Mouse (Mus musculus) spleen, postnatal 14 days (tissue): Measurements from ENCODE around the gene Adap2.
"Not testable (repeated sequence)": the region's sequence is repeated elsewhere in the genome, so short reads cannot be mapped to it uniquely, and the experiment has no call there.

Experiments used
- DNase-seq, 2 experiments: peaks; one replicate each; pipeline ENCODE4 v3.0.0; 2021 to 2022; ENCODE audit warnings: low spot score in 2 of 2

The Adap2 gene

DNA sequence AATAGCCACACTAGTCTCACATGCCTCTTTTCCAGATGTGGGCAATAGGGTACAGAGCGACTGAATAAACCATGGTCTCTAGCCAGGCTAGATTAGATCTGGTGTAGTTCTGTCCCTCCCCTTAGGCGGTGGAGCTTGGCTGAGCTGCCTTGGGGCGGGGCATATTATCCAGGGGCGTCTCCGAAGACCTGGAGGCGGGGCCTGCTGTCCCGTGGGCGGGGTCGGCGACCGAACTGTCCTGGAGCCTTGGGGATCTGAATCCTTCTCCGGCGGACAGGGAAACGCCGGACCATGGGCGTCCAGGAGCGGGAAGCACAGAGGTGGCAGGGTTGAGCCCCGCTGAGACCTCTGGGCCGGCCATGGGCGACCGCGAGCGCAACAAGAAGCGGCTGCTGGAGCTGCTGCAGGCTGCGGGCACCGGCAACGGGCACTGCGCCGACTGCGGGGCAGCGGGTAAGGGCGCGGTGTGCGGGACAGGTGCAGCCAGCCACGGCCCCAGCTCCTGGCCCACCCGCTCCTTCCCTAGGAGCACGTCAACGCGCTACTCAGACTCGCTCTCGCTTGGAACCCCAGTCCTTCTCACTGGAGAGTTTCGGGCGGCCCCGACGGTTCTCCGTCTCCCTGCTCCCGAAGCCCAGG is at the start of gene Adap2:
Gene Adap2 (plus strand): TSS at position 249 of the 639 bp plus-strand sequence.
- peak; percentile 77 to 82 for DNase-seq

DNA sequence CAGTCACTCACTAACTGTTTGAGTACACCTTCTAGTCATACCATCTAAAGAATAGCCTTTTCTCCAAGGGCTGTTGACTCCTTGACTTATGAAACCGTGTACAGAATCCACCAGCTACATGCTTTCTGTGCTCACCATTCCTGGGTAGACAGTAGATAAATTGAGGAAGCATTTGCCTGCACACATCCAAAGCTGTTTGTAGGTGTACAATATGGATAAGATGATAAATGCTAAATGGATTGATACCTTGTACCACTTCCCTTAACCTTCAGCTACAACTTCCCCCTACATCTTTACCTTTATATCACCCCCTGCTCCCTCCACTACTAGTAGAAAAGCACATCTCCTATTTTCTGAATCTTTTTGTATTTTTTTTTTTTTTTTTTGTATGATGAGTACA is 49.5 kb upstream of the Adap2 start:
- no peak for DNase-seq

DNA sequence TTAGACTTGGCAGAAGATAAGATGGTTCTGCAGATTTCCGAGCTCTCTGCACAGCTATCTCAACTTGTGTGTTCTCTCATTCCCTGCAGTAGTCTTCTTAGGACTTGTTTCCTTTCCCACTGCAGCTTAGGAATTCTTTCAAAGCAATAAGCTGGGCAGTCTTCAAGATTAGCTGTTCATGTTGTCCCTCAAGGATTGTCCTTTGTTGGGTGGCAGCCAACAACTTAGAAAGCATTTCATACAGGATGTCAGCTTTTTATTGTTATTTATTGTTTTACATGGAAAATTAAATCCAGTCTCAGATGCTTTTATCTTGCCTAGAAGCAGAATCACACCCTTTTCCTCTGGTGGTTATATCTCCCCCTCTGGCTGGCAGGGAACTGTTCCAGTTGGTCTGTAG is 37.5 kb upstream of the Adap2 start:
- DNase-seq = no peak

DNA sequence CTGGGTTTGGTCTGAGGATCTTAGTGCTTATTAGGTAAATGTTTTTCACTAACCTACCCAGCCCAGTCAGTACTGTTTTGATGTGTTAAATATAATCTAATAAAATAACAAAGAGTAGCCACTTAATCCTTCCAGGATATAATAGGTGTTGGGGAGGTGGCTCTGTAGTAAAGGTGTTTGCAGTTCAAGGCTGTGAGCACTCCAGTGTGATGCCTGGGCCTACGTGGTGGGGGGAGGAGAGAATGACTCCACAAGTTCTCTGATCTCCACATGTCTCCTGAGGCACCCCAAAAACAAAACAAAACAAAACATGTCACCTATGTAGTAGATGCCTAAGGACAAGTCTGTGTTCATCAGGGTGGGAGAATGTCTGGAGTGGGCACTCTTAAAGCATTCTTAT is 21.9 kb upstream of the Adap2 start:
- DNase-seq = no peak

DNA sequence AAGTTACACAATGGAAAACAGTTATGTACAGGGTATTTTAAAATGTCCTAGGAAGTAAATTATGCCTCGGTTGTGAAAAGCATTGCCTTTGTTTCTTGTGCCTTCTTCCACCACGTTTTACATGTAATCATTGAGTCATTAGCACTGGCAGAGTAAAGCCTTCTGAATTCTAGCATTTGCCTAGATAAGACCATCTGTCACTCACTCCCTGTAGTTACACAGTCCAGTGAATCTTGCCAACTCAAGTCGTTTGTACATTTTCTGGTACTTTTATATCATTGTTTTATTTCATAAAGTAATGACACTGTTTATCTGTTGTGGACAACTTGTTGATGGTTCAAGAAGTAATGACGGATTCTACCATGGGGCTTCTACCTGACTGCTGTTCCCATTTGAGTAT is 19.2 kb upstream of the Adap2 start:
- DNase-seq = no peak

DNA sequence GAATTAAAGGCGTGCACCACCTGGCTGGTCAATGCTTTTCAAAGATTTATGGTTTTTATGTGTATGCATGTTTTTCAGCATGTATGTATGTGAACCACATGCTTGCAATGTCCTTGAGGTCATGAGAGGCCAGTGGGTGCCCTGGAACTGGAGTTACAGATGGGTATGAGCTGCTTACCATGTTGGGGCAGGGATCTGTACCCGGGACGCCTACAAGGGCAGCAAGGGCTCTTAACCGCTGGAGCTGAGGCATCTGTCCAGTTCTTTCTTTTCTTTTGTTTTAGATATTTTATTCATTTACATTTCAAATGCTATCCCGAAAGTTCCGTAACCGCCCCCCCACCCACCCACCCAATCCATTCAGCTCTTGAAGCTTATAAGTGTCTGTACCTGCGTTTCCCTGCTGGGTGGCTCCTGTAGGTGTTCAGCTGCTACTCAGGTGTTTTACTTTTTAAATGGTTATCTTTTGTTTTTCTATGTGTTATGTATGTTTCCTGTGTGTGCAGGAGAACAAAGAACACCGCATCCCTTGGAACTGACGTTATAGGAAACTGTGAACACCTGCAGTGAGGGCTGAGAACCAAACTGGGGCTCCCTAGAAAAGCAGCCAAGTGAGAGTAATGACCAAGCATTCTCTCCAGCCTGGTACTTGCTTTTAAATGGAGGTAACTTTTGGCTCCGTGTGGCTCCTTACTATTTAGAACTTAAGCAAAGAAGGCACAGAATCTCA is 17.8 kb upstream of the Adap2 start:
- DNase-seq = no peak

DNA sequence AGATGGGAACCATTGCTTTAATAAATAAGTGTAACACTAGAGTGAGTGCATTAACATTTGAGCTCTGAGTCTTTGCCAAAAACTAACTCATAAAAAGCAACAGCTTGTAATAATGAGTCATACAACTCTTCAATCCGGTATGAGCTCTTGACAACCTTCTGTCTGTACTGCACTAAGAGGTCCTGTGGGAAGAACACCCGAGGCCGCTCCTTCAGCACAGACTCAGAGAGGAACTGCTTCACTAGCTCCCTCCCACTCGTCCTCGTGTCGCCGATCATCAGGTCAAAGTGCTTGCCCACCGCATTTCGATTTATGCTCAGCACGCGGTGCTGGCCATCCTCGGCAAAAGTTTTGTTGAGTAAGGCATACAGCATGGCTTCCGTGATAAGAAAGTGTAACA is 17.1 kb upstream of the Adap2 start:
- DNase-seq = no peak

DNA sequence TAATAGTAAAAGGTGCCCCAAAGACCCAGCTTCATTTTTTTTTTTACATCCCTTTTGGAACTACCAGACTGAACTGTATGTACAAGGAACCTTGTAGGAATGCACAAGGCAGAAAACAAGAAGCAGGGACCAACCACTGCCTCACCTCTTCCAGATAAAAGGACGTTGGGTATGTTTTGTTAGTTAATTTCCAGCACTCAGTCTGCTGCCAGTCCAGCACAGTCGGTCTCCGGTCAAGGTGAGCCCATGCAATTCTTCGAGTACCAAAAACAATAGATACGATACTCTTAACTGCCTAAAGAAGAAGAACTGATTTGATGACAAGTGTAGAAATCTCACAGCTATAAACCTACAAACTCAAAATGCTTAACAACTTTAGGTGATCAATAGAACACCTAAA is 16.1 kb upstream of the Adap2 start:
- DNase-seq = no peak

DNA sequence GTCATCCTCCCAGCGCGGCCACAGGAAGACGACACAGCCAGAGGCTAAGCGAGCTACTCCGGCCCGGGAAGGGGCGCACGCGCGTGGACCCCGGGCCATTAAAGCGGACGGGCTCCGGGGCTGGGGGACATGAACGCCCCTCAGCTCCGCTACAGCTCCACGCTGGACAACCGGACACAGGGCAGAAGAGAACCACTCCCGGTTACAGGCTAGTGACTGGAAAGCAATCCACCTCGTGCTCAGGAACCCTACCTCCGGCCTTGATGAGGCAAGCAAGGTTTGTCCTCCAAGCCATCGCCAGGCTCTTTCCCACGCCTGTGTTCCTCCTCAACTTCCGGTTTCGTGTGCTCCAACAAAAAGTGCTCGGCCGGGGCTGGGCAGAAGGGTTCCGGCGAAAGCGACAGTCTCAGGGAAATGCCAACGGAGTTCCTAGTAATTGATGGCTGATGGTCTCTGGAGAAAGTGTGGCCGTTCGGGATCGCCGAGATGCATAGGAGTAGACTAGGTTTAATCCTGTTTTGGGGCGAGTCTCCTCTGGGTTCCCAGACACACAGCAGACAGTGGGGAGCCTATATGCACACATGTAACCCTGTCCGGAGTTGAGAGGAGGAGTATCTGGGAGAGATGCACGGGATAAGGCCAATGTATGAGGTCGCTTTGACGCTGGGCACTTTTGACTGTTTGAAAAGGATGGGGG is 11.9 kb upstream of the Adap2 start, which contains the start of gene Tefm:
Gene Tefm (minus strand): TSS at position 351 of the 697 bp plus-strand sequence.
- DNase-seq = peak; percentile 52 to 75

DNA sequence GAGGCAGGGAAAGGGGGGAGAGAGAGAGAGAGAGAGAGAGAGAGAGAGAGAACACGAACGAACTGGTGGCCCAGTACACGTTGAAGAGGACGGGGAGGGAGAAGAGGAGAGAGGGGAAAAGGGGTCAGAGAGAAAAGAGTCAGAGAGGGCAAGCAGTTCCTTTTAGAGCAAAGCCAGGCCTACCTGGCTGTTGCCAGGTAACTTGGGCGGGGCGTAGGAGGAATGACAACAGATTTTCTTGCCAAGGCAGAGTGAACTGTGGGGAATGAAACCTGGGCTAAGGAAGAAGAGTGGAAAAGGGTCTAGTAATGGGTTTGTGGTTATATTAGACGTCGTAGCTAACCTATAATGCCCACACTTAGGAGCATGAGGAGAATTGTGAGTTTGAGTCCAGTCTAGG is 11.0 kb upstream of the Adap2 start:
- DNase-seq = no peak

DNA sequence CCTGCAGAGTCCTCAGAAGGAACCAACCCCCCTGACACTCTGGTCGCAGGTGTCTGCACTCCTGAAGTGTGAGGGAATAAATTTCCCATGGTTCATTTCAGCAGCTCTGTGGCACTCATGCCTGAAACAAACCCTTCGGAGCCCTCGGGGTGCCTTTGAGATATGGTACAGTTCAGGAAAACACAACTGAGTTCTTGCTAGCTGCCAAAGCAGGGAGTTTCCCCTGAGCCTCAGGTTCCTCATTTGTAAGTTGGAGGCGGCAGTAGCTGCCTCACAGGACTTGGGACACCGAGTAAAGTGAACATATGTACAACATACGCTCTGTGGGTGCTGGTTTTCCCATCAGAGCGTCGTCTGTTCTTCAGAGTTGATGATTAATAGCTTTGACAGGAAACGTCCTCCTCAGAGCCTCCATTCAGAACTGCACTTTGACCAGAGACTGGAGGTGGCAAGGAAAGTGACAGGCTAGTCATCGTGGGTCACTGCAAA is 8.1 kb upstream of the Adap2 start:
- peak in 1 of 2 experiments; percentile 19 for DNase-seq

DNA sequence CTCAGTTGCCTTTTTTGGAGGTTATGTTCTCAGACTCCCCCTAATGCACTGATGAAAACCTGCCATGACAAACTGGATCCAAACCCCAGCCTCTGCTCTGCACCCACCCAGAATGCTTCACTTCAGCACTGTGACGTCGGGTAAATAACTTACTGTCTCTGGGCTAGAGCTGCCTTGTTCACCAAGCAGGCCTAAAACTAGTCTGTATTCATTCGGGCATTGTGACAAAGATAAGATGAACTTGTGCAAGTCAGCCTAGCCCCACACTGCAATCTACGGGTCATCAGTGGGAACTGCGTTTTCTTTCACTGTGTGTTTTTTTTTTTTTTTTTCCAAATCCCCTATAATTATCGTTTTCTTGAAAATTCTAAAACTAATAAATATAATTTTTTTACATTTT is 6.2 kb upstream of the Adap2 start:
- no peak for DNase-seq

DNA sequence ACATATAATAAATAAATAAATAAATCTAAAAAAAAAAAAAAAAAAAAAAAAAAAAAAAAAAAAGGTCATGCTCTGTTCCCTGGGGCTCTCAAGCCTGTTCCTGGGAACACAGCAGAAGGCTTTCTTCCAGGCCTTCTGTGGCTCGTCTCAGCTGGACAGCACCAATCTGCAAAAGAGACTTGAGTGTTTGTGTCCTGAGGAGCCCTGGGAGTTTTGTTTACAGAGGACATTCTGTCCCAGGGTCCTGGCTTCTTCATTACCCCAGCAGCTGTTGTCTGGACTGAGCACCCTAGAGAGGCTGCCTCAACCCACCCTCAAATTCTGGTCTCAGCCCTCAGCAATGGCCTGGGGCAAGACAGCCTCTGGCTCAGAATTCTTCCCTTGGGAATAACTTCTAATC is 5.6 kb upstream of the Adap2 start:
- DNase-seq = no peak

DNA sequence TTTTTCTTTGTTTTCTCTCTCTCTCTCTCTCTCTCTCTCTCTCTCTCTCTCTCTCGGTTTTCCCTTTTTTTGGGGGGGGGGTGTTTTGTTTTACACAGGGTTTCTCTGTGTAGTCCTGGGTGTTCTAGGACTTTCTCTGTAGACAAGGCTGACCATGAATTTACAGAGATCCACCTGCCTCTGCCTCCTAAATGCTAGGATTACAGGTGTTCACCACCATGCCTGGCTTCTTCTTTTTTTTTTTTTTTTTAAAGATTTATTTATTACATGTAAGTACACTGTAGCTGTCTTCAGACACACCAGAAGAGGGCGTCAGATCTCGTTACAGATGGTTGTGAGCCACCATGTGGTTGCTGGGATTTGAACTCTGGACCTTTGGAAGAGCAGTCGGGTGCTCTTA is 4.9 kb upstream of the Adap2 start:
- DNase-seq = not testable (repeated sequence)

DNA sequence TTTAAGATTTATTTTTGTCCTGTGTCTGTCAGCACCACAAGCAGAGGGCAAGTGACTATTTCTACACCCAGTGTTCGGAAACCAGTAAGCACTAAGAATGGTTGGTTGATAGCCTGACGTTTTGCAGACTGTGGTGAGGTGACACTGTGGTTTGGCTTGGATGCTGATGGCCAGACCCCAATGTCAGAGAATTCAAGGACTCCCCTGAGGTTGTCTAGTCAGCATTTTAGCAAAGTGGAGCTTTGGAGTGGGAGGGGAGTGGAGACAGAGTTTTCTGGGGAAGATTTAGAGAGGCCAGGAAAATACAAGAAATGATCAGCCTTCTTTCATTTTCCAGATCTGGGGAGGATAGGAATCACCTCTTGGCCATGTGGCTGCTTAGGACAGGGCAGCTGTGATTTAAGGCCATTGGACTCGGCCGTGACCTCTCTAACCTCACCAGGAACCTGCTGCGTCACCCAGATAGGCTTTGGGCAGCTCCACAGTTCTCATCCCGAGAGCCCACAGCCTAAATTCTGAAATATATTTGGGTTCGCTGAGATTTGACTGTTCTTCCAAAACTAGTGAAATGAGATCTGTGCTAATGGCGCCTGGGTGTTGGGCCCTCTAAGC is 4.4 kb upstream of the Adap2 start:
- no peak for DNase-seq

DNA sequence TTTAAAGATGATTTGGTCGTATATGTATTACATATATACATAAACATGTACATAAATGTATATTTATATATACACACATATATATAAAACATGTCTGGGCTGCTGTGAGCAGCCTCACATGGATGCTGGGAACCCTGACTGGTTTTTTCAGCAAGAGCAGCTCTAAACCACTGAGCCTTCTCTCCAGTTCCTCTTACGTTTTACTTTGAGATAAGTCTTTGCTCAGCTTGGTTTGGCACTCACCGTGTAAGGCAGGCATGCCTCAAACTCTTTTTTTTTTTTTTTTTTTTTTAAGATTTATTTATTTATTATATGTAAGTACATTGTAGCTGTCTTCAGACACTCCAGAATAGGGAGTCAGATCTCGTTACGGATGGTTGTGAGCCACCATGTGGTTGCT is 3.3 kb upstream of the Adap2 start:
- DNase-seq = no peak

DNA sequence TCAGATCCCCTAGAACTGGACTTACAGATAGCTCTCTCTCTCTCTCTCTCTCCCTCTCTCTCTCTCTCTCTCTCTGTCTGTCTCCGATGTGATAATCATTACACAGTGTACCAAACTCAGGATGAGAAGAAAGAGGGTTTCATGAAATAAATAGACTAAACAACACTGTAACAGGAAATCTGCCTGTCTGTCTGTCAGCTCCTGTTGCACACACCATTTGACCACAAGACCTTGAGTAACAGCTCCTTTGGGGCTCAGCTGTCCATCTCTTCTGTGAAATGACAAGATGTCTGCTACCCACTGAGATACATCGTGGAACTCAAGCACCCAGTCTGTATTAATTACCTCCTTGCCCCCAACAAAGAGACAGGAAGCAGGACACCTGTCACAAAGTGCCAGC is 2.4 kb upstream of the Adap2 start:
- DNase-seq = no peak

DNA sequence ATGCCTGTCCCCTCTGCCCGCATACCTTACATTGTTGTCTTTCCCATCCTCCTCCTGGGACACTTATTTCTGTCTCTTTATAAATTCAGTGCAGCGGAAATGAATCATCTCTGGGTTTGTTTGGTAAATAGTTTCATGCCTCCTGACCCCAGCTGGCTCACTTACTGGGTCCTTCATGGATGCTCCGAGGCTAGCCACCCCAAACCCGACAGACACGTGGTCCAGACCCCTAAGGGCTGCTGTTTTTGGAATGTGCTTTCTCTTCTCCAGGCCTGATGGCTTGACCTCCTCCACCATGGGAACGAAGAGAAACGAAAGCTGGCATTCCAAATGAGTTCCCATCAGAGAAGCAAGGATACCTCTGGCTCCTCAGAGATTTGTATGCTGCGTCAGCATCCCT is 1.5 kb upstream of the Adap2 start:
- no peak for DNase-seq

DNA sequence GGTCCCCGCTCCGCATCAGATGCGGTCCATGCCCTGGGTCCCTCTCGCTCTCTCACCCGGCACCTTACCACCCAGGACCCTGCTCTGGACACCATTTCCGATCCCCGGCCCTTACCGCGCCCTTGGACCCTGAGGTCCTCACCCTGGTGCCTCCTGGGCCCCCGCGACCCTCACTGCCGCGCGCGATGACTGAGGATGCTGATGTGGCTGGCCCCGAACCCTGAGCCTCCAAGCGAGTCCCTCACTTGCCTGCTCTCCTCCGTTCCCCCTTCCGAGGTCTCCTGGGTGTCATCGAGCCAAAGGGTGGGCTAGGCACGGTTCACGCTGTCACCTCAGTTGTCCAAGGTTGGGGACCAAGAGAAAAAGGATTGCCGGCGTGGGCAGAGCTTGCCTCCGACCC is 596 bp downstream of the Adap2 start:
- no peak for DNase-seq

DNA sequence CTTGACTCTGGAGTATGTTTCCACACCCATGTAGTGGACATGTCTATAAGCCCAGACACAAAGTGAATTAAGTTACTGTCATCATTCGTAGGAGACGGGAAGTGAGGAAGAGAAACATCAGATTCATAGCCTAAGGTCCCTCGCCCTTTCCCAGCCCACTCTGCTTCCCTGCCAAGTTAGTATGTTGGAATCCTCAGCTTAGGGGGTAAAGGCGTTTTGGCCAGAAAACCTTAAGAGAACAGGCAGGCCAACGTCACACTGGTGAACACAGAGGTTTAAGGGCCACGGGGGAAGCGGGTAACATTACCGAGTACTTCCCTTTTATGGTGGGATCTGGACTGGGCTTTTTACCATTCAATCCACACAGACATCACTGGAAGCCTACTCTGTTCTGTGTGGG is 1.6 kb downstream of the Adap2 start:
- DNase-seq = no peak

DNA sequence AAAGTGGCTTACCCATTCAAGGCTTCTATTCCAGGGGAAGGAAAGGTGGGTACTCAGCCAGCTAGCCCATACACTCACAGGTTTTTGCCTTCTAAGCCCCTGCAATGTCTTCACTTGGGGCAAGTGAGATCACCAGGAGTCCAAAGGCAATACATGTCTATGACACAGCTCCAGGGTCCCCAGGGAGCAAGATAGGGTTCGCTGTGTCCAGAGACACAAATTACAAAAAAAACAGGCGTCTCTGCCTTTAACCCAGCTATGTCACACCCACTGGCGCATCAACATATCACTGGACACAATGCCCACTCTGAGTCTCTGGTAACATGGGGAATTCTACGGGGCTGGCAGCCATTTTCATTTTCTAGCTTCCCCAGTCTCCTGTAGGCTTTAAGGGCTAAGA is 2.1 kb downstream of the Adap2 start:
- no peak for DNase-seq

DNA sequence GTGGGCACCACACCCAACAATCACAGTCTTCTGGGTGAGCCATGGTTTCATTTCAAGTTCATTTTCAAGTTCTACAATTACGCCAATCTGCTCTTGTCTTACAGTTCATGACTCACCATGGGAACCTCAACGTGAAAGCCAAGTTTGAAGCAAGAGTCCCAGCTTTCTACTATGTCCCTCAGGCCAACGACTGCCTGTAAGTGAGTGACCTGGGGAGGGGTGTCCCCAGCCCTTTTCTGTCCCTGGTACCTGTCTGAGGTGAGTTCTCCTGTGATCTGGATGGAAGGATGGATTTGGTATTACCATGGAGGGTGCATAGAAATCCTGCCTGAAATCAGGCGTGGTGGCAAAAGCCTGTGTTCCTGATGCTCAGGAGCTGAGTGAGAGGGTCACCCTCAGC is 2.9 kb downstream of the Adap2 start:
- DNase-seq = no peak
